Mouse (Mus musculus): ENCODE measurements at regions not wholly inside any gene's neighbourhood (a gene's known extent, or its start where the extent isn't known, plus 50 kb on each side); places are given as distances from the start of the nearest gene placed in this dataset.

DNA sequence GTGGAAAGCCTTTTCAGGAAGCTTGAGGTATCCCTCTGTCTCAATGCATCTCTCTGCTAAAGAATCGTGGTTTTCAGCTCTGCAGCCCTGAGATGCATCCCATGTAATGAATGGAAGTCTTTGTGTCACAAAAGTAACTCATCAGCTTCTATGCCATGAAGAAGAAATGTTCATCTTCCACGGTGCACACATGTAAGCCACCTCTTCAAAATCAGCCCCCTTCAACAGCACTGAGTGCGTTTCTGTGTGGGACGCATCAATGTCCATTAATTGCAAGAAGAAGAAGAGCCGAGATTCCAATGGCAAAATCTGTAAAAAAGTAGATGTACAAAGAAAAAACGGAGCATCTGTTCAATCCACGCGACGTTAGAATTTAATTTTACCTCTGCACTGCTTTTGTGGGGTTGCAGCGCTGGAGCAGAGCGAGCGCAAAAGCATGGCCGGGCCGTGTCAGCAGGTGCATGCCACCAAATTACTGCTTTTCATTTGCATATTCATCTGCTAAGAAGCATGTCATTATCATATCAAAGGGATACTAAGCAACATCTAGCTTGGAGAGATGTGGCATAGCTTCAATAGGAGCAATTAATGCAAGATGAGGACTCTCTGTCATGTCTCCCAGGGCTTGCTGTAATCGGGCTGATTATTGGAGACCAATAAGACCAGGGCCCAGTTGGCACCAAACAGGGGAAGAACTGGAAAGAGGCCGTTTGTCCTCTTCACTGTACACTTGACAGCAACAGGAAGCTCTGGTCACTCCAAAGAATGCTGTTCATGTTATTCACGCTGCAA lies 185.0 kb upstream of the Sox2 start:
- DNase-seq, result no peak

DNA sequence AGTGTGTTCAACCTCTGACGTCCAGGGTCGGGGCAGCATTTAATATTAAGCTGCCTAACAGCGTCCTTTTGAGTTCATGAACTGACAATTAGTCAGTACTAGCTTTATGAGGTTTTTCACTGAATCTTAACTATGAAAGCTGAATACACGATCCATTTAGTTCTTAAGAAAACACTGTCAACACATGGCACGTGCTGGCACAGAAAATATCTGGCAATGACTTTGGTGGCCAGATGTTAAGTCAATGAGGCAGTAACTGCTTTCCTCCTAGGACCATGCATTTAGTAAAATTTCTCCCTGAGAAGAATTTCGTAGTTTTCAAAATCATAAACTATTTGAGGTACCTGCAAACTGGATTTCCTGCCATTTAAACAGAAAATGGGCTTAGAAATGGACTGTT lies 191.4 kb upstream of the Sox2 start:
- no peak for DNase-seq

DNA sequence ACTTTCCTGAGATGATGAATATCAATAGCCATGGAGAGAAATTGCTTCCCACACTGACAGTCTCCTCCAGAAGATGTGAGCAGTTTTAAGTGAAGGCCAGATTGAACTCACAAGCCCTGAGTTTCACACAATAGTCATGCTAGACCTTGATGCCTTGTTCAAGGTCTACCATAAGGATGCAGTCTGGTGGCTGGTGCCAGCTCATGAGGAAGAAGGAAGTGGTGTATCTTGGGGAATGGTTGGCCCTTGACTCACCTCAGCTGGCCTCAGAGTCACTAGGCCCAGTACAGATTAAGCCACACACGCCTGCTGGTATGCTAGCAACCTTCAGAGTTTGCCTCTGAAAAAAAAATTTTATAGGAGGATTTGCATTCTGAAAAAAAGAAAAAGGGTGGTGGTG lies 192.4 kb upstream of the Sox2 start:
- DNase-seq, result no peak

DNA sequence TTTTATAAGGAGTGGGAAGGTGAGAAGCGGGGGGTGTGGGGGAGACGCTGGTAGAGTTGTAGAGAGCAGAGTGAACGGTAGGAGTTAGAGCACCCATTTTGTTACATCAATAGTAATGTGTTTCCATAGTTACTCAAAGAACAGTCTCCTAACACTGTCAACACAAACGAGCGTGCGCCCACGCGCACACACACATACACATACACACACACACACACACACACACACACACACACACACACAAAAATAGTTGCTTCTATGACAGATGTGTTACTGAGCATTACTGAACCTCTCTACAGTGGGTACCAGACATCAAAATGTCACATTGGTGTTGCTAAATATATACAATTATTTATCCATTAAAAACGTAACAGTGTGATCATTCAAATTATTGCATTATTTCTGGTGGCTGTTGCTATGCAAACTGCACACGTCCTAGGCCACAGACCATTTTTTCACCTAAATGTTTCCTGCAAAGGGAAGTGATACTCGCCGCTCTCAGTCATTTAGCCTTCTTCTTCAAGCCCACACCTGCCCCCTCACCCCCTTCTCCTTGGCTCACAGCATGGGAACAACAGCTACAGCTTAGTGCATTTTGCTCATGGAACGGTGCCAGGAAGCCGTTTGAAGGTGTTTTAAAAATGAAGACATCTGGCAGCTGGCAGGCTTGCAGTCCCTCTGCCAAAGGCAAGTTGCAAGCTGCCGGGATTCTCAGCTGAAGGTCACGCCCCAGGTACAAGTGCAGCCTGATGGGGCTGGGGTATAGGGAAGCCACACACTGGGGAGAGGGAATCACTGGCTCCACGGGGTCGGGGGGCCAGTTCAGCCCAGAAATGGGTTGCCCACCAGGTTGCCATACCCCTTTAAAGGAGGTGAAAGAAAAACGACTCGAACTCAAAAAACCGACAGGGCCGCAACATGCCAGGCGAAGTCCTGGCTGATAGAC lies 193.4 kb upstream of the Sox2 start:
- peak; percentile 6 to 38 for DNase-seq

DNA sequence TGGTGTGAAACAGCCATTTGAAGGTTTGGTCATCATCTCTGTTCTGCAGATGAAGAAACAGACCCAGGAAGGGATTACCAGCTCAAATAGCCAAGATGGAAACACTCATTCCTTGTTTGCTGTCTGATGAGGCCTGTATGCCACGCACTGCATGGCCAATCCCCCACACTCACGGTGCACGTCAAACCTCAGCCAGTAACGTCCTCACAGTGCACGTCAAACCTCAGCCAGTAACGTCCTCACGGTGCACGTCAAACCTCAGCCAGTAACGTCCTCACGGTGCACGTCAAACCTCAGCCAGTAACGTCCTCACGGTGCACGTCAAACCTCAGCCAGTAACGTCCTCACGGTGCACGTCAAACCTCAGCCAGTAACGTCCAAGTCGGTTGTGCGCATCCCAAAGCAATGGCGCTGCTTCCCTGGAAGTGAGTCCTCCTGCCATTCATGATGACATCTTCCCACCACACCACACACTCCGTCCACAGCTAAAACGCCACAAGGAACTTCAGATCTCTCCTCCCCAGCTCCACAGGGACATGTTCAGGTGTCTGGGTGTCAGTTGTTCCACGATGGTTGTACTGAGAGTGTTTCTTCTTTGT lies 196.1 kb upstream of the Sox2 start:
- no peak for DNase-seq

DNA sequence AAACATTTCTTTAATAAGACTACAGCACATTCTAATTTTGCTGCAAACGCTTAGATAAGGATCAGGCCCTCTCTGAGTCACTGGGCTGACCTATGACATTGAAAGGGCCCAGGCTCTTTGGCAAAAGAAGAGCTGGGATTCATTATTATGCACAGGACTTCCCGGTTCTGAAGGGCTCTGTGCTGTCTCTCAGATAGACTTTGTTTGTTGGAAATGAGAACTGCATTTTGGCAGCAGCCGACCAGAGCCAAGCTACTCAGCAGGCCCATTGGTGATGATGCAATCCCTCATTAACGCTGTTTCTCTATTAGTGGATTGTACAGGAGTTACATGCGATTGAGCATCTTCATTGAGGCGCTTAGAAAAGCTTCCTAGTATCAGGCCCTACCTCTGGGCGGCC lies 204.9 kb upstream of the Sox2 start:
- DNase-seq, result no peak

DNA sequence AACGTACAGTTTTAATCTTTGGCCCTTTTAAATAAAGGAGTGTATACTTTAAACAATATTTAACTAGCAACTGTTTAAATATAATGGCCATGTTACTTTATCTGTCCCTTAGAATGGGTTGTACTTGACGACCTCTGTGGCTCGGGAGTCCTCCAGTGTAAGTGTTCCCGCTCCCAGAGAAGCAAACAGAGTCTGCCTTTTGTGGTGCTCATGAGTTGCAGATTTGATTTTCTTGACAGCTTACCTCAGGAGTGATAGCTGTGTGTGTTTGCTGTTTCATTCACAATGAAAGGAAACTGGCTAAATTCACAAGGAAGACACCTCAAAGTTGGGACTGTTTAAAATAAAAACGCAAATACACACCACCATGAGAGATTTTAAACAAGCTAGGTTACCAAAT lies 205.4 kb upstream of the Sox2 start:
- DNase-seq, result no peak

DNA sequence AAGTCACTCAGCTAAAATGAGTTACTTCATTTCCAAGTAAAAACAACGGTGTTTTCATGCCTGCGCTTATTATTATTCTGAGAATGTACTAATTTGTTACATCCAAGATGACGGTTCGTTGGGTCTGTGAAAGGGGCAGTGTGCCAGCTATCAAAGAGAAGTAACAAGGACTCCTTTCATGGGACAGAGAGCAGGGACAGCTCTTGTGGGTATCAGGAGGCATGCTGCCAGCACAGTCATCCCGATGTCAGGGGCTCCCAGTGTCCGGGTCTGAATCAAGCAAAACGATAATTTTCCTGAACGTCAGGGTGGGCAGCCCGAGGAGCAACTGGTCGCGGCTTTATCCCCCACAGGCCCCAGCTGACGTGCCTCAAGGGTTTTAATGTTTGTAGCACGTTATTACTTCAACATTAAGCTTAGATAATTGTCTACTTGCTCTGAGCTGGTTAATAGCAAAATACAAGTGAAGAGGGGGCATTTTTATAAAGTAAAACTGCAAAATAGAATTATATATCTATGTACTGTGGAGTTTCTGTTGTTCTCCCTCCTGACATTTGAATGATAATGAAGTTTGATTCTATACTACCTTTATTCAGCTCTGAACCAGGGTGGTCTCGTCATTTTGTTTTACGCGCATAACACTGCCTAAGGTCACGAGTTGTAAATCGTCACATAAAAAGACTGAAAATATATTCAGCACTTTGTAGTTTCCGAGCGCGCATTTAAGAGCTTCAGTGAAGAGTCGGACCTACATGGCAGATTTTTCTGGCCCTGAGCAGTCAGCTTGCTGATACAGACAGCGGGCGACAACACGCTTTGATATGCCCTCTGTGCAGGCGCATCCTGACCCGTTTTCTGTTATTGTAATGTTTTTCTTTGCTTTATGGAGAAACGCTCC lies 206.2 kb upstream of the Sox2 start:
- no peak for DNase-seq

DNA sequence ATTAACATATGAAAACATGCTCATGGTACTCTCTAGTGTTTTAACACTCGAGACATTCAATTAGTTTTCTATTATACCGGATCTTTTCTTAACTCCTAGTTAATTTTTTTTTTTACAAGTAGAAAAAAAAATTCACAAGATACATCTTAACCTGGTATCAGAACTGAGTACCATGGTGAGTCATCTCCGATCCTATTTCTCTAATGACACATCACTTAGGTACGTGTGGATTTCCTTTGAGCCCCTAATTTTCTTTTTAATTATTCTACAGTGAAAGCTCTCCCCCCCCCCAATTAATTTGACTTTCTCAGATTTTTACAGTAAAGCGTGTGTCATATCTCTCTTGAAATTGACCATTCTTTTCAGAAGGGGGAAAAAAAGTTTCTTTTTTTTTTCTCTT lies 206.9 kb upstream of the Sox2 start:
- DNase-seq, result no peak

DNA sequence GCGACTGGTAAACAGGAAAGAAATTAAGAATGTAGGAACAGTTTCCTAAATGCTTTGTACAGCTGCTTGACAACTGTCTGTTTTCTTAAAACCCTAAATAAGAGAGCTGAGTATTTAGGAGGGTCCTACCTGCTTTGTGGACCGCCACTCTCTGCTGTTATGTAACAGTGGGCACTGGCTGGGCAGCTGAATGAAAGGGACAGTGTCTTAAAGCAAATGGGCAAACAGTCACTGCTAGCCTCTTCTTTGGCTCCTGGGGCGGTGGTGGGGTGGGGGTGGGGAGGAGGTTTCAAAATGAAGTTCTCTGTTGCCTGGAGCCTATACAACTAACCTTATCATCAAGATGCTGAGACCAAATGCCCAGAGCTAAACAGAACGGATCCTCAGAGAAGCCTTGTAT lies 208.4 kb upstream of the Sox2 start:
- no peak for DNase-seq

DNA sequence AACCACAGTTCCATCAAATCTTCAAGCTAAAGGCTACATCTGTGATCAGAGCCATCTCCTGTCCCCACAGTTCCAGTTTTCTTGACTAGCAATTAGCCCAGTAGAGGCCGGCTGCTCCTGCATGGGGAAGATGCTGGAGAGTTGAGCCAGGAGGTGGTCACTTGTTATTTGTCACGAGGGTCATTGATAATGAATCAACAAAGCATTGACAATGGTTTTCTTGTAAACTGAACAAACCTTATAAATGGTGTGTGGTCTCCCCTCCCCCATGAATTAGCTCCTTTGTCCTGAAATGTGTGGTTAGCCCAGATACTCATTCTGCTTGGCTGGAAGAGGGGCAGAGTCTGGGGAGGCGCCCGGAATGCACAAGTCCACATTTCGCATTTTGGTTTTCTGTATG lies 208.9 kb upstream of the Sox2 start:
- no peak for DNase-seq

DNA sequence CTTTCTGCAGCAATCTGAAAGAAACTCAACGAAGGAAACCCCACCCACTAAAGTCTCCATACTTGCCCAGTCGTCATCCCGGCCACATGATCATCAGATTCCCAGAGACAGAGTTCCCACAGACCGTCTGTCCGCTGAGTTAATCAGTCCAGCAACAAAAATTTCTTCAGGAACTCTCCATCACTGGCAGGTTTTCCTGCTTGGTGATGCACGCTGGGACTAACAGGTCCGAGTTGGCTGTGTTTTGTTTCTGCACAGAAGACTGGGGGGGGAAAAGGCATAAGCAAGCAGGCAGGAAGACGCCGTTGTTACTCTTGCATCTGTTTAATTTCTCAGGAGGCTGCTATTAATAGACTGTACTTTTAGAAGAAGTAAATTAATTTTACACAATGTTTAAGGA lies 215.3 kb upstream of the Sox2 start:
- no peak for DNase-seq

DNA sequence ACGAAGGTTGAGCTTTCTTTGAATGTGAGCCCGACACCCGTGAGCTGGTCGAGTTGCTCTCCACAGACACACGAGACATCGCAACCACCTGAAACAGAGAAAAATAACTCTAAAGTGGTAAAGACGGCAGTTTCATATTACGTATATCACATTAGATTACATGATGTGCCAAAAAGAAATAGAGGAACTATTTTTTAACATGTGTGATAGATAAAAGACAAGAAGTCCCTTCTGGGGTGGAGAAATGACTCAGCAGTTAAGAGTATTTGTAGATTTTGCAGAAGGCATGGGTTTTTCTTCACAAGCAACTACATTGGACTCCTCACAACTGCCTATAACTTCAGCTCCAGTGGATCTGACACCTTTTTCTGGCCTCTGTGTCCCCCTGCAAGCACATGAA lies 222.2 kb upstream of the Sox2 start:
- DNase-seq, result no peak

DNA sequence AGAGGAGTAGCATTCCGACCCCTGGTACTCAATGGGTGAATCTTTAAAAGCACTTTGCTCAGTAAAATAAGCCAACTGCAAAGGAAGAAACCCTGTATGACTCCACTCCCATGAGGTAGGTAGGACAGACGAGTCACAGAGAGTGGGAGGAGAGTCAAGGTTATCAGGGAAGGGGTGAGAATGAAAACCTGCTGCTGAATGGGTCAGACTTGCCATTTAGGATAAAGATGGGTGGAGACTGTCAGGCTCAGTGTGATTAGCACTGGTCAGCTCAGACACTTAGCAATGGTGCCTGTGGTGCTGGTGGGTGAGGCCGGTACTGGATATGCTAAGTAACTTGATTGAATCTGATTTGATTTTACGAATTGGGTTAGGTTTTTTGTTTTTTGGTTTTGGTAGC lies 222.7 kb upstream of the Sox2 start:
- no peak for DNase-seq

DNA sequence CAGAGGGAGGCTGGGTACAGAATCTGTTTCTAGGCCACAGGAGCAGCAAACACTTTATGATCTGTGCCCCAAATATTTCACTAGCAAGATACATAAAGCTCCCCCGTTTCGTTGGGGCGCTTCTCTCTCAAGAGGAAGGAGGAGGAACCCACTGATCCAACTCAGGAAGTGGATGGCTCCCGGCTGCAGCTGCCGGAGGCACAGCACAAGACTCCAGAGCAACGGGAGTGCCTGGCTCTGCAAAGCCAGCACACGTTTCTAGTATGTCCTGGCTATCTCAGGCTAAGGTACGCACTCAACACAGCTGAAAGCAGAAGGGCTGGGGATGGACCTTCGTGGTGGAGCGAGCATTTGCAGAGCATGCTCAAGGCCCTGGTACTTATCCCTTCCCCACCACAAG lies 223.2 kb upstream of the Sox2 start:
- DNase-seq, result no peak

DNA sequence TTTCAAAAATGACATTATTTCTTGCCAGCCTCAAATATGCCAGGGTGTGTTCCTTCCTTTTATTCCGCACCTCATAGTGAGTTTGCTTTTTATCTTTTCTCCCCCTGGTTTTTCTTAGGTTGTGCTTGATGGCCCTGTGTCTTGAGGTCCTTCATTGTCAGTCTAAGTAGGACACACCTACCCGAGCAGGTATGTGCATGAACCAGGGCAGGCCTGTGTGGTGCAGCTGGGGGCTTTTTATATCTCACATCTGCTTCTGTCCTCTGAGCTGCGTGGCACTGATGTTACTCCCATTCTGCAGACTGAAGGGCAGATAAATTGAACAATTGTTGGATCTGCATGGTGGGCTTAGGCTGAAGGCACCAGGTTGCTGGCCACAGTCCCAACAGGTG lies 238.3 kb upstream of the Sox2 start:
- DNase-seq, result no peak

DNA sequence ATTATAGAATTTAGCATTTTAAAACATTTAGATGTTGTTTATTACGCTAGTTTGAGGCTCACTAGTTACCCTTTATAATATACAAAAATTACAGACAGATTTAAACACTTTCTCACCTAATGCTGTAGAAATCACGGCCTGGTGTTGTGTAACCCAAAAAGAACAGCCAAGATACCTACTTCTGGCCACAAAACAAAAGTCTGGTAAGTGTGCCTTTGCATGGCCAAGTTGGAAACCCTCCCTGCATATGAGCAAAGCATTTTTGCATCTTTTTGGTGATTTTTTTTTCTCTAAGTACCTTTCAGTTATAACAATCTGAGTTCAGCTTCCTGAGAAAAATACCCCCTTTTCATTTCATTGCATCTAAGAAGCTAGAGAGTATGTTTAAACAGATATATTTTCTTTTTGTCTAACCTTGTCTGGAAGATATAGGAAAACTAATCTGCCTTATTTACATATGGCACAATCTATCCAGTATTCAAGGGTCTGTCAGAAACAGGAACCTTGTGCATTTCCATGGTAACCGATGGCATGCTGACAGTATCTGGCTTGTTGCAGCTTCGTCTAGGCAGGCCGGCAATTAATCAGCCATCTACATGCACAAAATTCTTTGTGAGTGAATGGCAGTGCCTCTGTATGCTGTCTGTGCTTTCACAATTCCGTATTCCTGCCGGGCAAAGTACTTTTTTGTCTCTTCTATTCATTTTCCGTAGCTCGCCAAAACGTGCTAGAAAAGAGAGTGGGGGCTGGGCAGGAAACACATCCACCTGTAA lies 238.9 kb upstream of the Sox2 start:
- no peak for DNase-seq

DNA sequence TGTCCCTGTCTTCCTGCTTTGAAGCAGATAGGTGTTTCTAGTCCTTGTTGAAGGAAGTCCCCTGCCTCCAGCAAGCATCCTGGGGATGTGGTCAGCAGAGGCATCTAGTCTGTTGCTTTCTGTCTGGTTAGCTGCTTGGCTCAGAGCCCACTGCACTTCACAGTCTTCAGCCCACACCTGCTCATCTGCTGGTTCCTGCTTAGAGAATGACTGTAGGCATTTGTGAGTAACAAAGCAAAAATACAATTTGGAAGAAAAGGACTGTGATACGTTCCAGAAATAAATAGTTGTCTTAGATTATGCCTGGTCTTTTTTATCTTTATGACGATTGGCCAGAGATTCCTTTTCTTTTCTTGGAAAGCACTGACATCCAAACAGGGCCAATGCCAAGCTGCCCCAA lies 246.6 kb upstream of the Sox2 start:
- DNase-seq, result no peak

DNA sequence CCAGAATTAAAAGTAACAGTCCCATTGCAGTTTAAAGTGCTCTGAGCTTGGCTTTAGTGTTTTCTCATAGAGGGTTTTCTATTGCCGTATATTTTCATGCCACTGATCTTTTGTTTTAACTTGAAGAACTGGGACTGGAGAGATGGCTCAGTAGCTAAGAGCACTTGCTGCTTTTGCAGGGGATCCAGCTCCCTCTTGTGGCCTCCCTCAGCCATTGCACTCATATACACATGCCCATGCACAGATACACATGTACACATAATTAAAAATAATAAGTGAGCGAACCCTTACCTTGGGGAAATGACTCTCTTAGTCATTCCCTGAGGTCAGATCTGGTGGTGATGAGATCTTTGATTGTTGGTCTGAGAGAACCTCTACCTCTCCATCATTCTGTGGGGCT lies 258.9 kb upstream of the Sox2 start:
- DNase-seq, result no peak

DNA sequence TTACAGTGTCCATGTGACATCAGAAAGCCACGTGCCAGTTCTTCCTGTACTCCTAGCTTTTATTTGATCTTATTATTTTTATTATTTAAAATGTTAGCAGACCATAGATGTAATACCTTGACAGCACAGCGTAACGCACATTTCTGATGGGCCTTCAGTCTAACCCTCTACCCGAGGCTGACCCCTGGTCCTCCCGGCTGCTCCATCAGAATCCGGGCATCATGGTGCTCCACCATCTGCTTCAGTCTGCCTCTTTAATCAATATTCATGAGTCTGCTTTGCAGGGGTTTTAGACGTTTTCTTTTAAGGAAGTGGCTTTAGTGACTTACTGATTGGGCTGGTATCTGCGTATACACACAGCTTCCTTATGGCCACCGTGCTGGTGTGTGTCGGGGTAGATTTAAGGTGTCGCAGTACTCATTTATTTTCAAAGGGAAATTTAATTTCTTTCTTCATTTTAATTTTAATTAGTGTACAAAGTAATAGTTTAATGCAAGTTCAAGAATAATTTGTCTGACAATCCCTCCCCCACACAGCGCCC lies 265.2 kb upstream of the Sox2 start:
- DNase-seq, result no peak

DNA sequence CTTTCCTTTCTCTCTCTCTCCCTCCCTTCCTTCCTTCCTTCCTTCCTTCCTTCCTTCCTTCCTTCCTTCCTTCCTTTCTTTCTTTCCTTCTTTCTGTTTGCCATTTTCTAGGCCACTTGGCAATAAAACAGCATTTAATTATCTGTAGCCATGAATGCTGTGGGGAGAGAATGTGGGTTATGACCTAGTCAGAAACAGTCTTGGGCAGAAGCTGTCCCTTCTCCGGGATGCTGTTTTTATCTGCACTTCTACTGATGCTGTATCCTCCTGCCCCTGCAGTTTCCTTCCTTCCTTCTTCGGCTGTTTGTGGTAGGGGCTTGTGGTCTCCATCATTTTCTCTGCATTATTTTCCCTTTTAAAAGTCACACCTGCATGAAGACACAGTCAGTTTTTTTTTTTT lies 272.3 kb upstream of the Sox2 start:
- no peak for DNase-seq

DNA sequence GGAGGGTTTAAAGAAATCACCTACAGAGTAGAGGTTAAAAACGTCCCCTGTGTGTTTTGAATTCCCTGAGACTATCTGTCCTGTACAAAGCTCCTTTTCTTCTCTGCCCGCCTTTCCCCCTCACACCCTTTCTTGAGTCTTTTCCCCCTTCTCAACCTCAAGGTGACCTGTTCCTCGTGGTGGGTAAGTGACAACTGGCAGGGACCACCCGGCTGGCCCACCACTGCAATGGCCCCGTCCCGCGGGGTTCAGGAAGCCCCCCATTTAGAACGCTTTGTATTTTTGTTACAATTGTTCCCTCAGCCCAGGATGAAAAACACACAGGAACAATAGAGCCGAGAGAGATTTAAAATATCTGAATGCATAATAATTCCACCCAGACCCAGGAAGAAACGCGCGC lies 272.9 kb upstream of the Sox2 start:
- no peak for DNase-seq

Data from kidney, postnatal 25 days (tissue).